Mouse (Mus musculus) spleen, adult 2 months (tissue): ENCODE results near the gene Map4k1.

Experiments used
- CTCF ChIP-seq: fragments of 200-500 bp; IDR thresholded peaks from 2 replicates; pipeline ENCODE4 v1.5.1; 2011; ENCODE audit warnings: mild to moderate bottlenecking, inconsistent platforms; ENCODE audit not compliant: insufficient read depth, insufficient read length, insufficient replicate concordance; ENCODE audit errors: extremely low read depth
- POLR2A ChIP-seq: fragments of 200-500 bp; IDR thresholded peaks from 2 replicates; pipeline ENCODE4 v1.6.1; 2011; ENCODE audit warnings: low read depth, low read length, inconsistent platforms

GRCm38 (mm10) chr7:28938654-28939053, 43.2 kb upstream of the Map4k1 start:
- TF ChIP-seq CTCF (no peak), POLR2A (no peak)
